Mouse (Mus musculus) testis, adult 2 months (tissue): ENCODE results near the gene Plxnb3. TPM values are rescaled to one million over a fixed set of nuclear protein-coding genes. Genes with fewer than 3 reads are reported as not detected.

ENCODE experiments used
- H3K27ac ChIP-seq: fragments of 200-500 bp; 2 replicates; pipeline ENCODE4 v1.5.1; 2012; ENCODE audit warnings: low read depth, low read length; ENCODE audit not compliant: control insufficient read depth, insufficient read depth
- H3K27me3 ChIP-seq: fragments of 200-500 bp; 2 replicates; pipeline ENCODE4 v1.6.1; 2012; ENCODE audit warnings: mild to moderate bottlenecking, low read length, moderate library complexity; ENCODE audit not compliant: control insufficient read depth, insufficient read depth
- H3K36me3 ChIP-seq: fragments of 200-500 bp; 2 replicates; pipeline ENCODE4 v1.6.1; 2012; ENCODE audit warnings: mild to moderate bottlenecking, low read length; ENCODE audit not compliant: control insufficient read depth, insufficient read depth
- H3K4me1 ChIP-seq: fragments of 200-500 bp; 2 replicates; pipeline ENCODE4 v1.6.1; 2012; ENCODE audit warnings: low read length; ENCODE audit not compliant: control insufficient read depth, insufficient read depth
- H3K4me3 ChIP-seq: fragments of 200-500 bp; 2 replicates; pipeline ENCODE4 v1.5.1; 2012; ENCODE audit warnings: low read depth, mild to moderate bottlenecking, low read length, moderate library complexity, mixed read lengths; ENCODE audit not compliant: control insufficient read depth
- CTCF ChIP-seq: fragments of 200-500 bp; IDR thresholded peaks from 2 replicates; pipeline ENCODE4 v1.5.1; 2012; ENCODE audit warnings: low read depth, mild to moderate bottlenecking, inconsistent platforms, low read length, moderate library complexity; ENCODE audit not compliant: control insufficient read depth, insufficient read depth, insufficient replicate concordance
- POLR2A ChIP-seq: fragments of 200-500 bp; IDR thresholded peaks from 2 replicates; pipeline ENCODE4 v1.6.1; 2012; ENCODE audit warnings: low read depth, mild to moderate bottlenecking, inconsistent platforms, low read length, moderate library complexity; ENCODE audit not compliant: control insufficient read depth
- polyA plus RNA-seq: library from polyadenylated mRNA; depleted of rRNA; stranded (reverse); fragments of >200 nt; gene quantifications from 2 replicates; pipeline ENCODE4 v1.2.3, GENCODE M21; 2012

Plxnb3 gene
- polyA plus RNA-seq, 1 experiment: 0.06 TPM

GRCm38 (mm10) chrX:73765311-73765710 lies 8.4 kb downstream of the Plxnb3 start:
- no peaks in the 10 kb centered on the region for H3K4me1 ChIP-seq
- H3K27ac ChIP-seq: no peak overlapping the region
- no peak for TF ChIP-seq CTCF
- H3K27me3 ChIP-seq: no peaks in the 10 kb centered on the region
- H3K36me3 ChIP-seq: no peaks in the 10 kb centered on the region
- no peak overlapping the region for H3K4me3 ChIP-seq

DNA sequence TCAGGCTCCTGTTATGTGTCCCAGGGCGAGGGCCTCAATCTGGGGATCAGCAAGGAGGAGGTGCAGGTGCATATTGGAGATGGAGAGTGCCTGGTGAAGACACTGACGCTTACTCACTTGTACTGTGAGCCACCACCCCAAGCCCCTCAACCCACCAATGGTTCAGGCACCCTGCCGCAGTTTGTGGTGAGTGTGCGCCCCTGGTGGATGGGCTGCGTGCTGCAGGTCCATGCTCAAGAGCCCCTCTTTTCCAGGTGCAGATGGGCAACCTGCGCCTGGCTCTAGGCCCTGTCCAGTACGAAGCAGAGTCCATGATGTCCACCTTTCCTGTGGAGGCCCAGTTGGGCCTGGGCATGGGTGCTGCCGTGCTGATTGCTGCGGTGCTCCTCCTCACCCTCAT lies 10.4 kb downstream of the Plxnb3 start:
- TF ChIP-seq POLR2A (no peak), CTCF (peak; percentile 30; the same call in 1 of the 2 replicates)
- Histone ChIP-seq H3K27ac (no peak overlapping the region), H3K4me1 (no peaks in the 10 kb centered on the region), H3K27me3 (no peaks in the 10 kb centered on the region), H3K4me3 (no peak overlapping the region), H3K36me3 (no peaks in the 10 kb centered on the region)

DNA sequence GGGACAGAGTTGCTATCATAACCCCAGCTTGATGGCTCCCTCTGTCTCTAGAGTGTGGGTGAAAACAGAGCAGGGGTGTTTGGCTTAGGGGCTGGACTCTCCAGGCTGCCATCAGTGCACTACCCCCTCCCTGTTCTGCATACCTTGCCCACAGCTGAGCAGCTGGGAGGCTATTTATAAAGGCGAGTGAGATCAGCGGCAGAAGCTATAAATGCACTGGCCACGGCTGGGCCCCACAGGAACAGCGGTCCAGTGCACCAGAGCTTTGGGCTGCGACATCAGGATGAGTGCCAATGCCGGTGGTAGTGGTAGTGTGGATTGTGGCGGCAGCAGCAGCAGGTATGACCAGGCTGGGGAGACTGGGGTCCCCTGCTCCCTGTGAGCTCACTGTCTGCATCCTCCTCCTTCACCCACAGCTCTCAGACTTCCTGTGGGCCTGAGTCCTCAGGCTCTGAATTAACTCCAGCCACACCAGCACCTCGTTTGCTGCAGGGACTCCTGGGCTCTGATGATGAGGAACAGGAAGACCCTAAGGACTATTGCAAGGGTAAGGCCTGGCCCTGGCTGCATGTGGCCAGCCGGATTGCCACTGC lies 17.4 kb downstream of the Plxnb3 start, which contains the start of gene Srpk3:
Gene Srpk3, plus strand, starts transcription at position 238 of the 593 bp plus-strand sequence.
- Histone ChIP-seq H3K36me3 (no peaks in the 10 kb centered on the region), H3K4me1 (no peaks in the 10 kb centered on the region), H3K4me3 (no peak within 1 kb of the TSS), H3K27ac (no peak within 1 kb of the TSS), H3K27me3 (no peaks in the 10 kb centered on the region)
- TF ChIP-seq CTCF (no peak), POLR2A (no peak)

DNA sequence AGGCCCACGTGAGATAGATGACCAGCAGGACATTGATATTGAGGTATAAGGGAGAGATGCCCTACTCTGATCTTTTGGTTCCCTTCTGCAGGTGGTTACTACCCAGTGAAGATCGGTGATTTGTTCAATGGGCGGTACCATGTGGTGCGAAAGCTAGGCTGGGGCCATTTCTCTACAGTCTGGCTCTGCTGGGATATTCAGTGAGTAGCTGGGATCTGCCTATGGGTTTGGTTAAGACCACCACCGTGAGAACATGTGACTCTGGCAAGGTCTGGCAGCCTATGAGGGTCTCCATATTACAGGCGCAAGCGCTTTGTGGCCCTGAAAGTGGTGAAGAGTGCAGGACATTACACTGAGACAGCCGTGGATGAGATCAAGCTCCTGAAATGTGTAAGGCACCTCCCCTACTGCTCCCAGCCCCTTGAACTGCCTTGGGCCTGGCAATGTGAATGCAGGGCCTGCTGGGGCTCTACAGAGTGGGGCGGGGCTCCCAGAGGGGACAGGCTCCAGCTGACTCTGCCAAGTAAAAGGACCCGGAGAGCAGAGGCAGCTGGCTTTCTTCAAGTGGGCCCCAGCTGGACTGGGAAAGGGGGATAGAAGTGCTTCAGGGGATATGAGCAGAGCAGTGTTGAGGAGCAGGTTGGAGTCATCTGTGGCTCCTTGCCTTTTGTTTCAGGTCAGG lies 18.1 kb downstream of the Plxnb3 start:
- no peaks in the 10 kb centered on the region for H3K4me1 ChIP-seq
- no peak overlapping the region for H3K4me3 ChIP-seq
- H3K27ac ChIP-seq: no peak overlapping the region
- H3K27me3 ChIP-seq: no peaks in the 10 kb centered on the region
- H3K36me3 ChIP-seq: no peaks in the 10 kb centered on the region
- TF ChIP-seq POLR2A: no peak
- TF ChIP-seq CTCF: no peak

DNA sequence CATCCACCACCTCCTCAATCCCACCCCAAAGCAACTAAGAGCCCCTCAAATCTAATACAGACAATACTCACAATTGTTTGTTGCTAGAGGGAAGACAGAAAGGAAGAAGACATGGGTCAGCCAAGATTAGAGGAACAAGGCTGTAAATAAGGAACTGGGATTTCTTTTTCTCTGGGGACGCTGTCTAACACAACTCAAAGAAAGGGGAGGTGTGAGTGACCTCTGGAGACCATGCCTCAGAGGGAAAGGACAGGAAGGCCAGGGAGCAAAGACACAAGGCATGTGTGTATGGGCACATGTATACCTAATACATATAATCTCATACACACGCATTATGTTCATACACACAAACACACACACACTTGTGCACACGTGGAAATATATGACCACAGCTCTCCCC lies 25.3 kb downstream of the Plxnb3 start:
- no peaks in the 10 kb centered on the region for H3K36me3 ChIP-seq

GRCm38 (mm10) chrX:73785666-73786065 lies 28.8 kb downstream of the Plxnb3 start:
- H3K27ac ChIP-seq: peak overlapping the region; percentile 92
- peak overlapping the region; percentile 90 for H3K4me3 ChIP-seq
- TF ChIP-seq POLR2A: no peak
- no peak for TF ChIP-seq CTCF
- no peaks in the 10 kb centered on the region for H3K36me3 ChIP-seq
- H3K4me1 ChIP-seq: peaks cover 4% of the 10 kb centered on the region
- no peaks in the 10 kb centered on the region for H3K27me3 ChIP-seq

More for the DNA sequence above, 25.3 kb downstream of the Plxnb3 start:
- no peaks in the 10 kb centered on the region for H3K27me3 ChIP-seq
- H3K4me3 ChIP-seq: no peak overlapping the region
- H3K27ac ChIP-seq: no peak overlapping the region
- H3K4me1 ChIP-seq: peaks cover 1% of the 10 kb centered on the region
- no peak for TF ChIP-seq CTCF

GRCm38 (mm10) chrX:73786364-73787224 lies 29.7 kb downstream of the Plxnb3 start, which contains the start of the genes Idh3g and Ssr4:
Gene Idh3g (minus strand): TSS chrX:73786897.
Gene Ssr4 (plus strand): TSS chrX:73787028.
- H3K4me1 ChIP-seq: peaks cover 4% of the 10 kb centered on the region
- peak within 1 kb of the TSS; percentile 92 for H3K27ac ChIP-seq
- no peaks in the 10 kb centered on the region for H3K36me3 ChIP-seq
- peak within 1 kb of the TSS; percentile 90 for H3K4me3 ChIP-seq
- no peak; the same call in 1 of the 2 replicates for TF ChIP-seq POLR2A
- peak; percentile 18; the same call in 1 of the 2 replicates for TF ChIP-seq CTCF
- no peaks in the 10 kb centered on the region for H3K27me3 ChIP-seq
